Mouse (Mus musculus) limb, embryonic 11.5 days (tissue): ENCODE measurements around the gene Unkl. TPM values are rescaled to one million over a fixed set of nuclear protein-coding genes. Genes with fewer than 3 reads are reported as not detected.
A peak's percentile ranks its signal among the peaks of the same experiment; 100 is the strongest.
"Not testable (repeated sequence)": the region's sequence is repeated elsewhere in the genome, so short reads cannot be mapped to it uniquely, and the experiment has no call there.

Source experiments
- ATAC-seq: fragments of 200-750 bp; cut with Nextera tagmentation; 2 replicates; pipeline ENCODE4 v1.8.0; 2017; ENCODE audit warnings: low read depth; ENCODE audit not compliant: insufficient number of reproducible peaks, low FRiP score, low TSS enrichment
- DNase-seq: peaks from one replicate; pipeline ENCODE4 v3.0.0-alpha.2; 2015; ENCODE audit warnings: low spot score
- H3K27ac ChIP-seq: fragments of 300-500 bp; sonication (generic); replicated peaks from 2 replicates; pipeline ENCODE4 v1.5.1; 2014; ENCODE audit warnings: low read depth, mild to moderate bottlenecking, low read length
- H3K27me3 ChIP-seq: fragments of 300-500 bp; sonication (generic); 2 replicates; pipeline ENCODE4 v1.6.1; 2014; ENCODE audit warnings: mild to moderate bottlenecking, low read length, mixed read lengths; ENCODE audit not compliant: control insufficient read depth, insufficient read depth
- H3K36me3 ChIP-seq: fragments of 300-500 bp; sonication (generic); 2 replicates; pipeline ENCODE4 v1.6.1; 2014; ENCODE audit warnings: mild to moderate bottlenecking, low read length, moderate library complexity, mixed read lengths; ENCODE audit not compliant: control insufficient read depth, insufficient read depth
- H3K4me1 ChIP-seq: fragments of 300-500 bp; sonication (generic); 2 replicates; pipeline ENCODE4 v1.6.1; 2014; ENCODE audit warnings: low read length, mixed read lengths; ENCODE audit not compliant: control insufficient read depth, insufficient read depth
- H3K4me2 ChIP-seq: fragments of 300-500 bp; sonication (generic); 2 replicates; pipeline ENCODE4 v1.6.1; 2014; ENCODE audit warnings: low read depth, mild to moderate bottlenecking, moderate library complexity; ENCODE audit not compliant: severe bottlenecking
- H3K4me3 ChIP-seq: fragments of 300-500 bp; sonication (generic); 2 replicates; pipeline ENCODE4 v1.5.1; 2014; ENCODE audit warnings: low read depth, low read length
- H3K9ac ChIP-seq: fragments of 300-500 bp; sonication (generic); 2 replicates; pipeline ENCODE4 v1.6.1; 2014; ENCODE audit warnings: mild to moderate bottlenecking, low read length
- H3K9me3 ChIP-seq: fragments of 300-500 bp; sonication (generic); 2 replicates; pipeline ENCODE4 v1.6.1; 2016; ENCODE audit warnings: low read length; ENCODE audit not compliant: control insufficient read depth
- WGBS: fragments of 180-500 bp; shearing (Covaris S2); extraction: QIAGEN DNeasy Blood & Tissue Kit; methylation state at CpG from one replicate; pipeline ENCODE4 v1.1.7; 2014; 5-methylcytosine and 5-hydroxymethylcytosine counted together
- polyA plus RNA-seq: library from polyadenylated mRNA; unstranded; fragments of >200 nt; fragmentation: Nextera tagmentation; extraction: Ambion mirVana; gene quantifications from 2 replicates; pipeline ENCODE4 v1.2.1, GENCODE M21; 2014

Gene Unkl
- polyA plus RNA-seq, 1 experiment from 2014 or later: 5.8 TPM

DNA sequence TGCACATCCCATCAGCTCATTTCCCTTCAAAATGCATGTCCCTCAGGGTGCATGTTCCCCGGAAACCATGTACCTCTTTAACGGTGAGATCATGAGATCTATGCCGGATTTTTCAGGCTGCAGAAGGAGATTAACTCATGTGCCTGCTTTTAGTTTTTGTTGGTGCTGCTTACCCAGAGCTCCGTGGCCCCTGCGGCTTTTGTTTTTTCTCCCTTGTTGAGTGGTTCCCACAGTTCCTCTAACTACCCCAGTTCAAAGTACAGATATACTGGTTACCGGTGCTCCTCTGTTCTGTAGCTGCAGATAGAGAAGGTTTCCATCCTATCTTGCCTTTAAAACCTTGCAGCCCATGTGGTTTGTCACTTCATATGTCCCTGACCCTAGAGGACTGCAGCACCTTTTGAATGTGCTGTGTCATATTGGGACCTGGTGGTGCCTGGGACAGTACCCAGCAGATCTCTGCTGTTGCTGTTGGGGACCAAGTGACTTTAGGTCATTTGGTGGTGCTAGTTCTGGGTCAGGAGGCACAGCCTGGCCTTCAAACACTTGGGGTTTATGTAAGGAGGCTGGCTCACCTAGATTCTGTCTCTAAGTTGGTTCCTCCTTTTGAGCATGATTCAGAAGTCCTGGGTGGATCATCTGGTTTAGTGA lies 34.9 kb downstream of the Unkl start:
- WGBS: 51% methylated on average over 6 of the region's 6 CpGs
- Histone ChIP-seq H3K4me2 (peak overlapping the region; percentile 32), H3K4me1 (0 out of 2 replicates have a peak, but pooled peaks cover 3% of the 10 kb centered on the region), H3K27me3 (no peaks in the 10 kb centered on the region), H3K4me3 (no peak overlapping the region), H3K27ac (no peak overlapping the region), H3K9me3 (no peaks in the 10 kb centered on the region), H3K9ac (no peak overlapping the region), H3K36me3 (no peaks in the 10 kb centered on the region; the same call in 1 of the 2 replicates)
- no peak for ATAC-seq
- DNase-seq: no peak

GRCm38 (mm10) chr17:25224586-25225222 lies 36.5 kb downstream of the Unkl start:
- Histone ChIP-seq H3K4me1 (0 out of 2 replicates have a peak, but pooled peaks cover 3% of the 10 kb centered on the region), H3K4me3 (no peak overlapping the region), H3K27ac (no peak overlapping the region), H3K9ac (no peak overlapping the region), H3K4me2 (no peak overlapping the region), H3K9me3 (no peaks in the 10 kb centered on the region), H3K27me3 (no peaks in the 10 kb centered on the region), H3K36me3 (peaks cover 2% of the 10 kb centered on the region; the same call in 1 of the 2 replicates)
- ATAC-seq: no peak
- no peak for DNase-seq
- WGBS: 85% methylated on average over 7 of the region's 7 CpGs

DNA sequence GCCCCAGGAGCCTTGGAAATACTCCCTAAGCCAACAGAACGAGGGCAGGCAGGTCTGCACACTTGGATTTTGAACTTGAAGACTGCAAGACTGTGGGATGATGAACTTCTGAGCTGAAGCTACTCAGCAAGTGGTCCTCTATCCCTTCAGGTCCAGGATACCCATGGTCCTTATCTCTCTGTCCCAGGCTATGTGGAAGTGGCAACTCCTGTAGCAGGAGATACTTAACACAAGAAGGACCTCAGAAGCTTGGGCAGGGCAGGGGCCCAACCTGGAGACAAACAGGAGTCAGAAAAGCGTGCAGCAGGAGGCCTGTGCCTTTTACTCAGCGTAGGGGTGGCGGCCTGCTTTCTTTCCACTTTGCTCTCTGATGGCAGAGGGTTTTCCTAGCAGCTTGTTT lies 37.5 kb downstream of the Unkl start:
- H3K4me1 ChIP-seq: 0 out of 2 replicates have a peak, but pooled peaks cover 3% of the 10 kb centered on the region
- 94% methylated on average over 4 of the region's 4 CpGs for WGBS
- ATAC-seq (no peak), DNase-seq (no peak)
- H3K9ac ChIP-seq: no peak overlapping the region
- no peaks in the 10 kb centered on the region for H3K9me3 ChIP-seq
- H3K4me3 ChIP-seq: no peak overlapping the region
- no peak overlapping the region; the same call in 1 of the 2 replicates for H3K4me2 ChIP-seq
- no peak overlapping the region for H3K27ac ChIP-seq
- no peaks in the 10 kb centered on the region for H3K27me3 ChIP-seq
- H3K36me3 ChIP-seq: peaks cover 2% of the 10 kb centered on the region; the same call in 1 of the 2 replicates

DNA sequence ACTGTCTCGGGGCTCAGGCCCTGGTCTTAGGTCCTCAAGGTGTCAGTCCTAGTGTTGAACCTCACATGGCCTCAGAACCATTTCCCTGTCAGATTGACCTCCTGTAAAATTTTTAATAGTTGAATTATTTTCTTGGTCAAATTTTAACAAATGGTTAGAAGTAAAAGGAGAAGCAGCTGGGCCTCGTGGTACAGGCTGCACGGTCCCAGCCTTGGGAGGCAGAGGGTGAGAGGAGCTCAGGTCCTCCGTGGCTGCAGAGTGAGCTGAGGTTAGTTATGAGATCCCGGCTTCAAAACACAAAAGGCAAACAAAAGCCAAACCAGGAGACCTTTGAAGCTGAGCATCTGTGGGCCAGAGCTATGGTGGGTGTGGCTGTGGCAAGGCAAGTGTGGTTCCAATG lies 39.8 kb downstream of the Unkl start:
- Histone ChIP-seq H3K4me2 (no peak overlapping the region), H3K4me1 (no peaks in the 10 kb centered on the region), H3K9me3 (no peaks in the 10 kb centered on the region), H3K27me3 (no peaks in the 10 kb centered on the region), H3K36me3 (peaks cover 2% of the 10 kb centered on the region; the same call in 1 of the 2 replicates), H3K27ac (no peak overlapping the region), H3K9ac (no peak overlapping the region), H3K4me3 (no peak overlapping the region)
- no peak for DNase-seq
- ATAC-seq: no peak
- WGBS: 87% methylated on average over 5 of the region's 5 CpGs

DNA sequence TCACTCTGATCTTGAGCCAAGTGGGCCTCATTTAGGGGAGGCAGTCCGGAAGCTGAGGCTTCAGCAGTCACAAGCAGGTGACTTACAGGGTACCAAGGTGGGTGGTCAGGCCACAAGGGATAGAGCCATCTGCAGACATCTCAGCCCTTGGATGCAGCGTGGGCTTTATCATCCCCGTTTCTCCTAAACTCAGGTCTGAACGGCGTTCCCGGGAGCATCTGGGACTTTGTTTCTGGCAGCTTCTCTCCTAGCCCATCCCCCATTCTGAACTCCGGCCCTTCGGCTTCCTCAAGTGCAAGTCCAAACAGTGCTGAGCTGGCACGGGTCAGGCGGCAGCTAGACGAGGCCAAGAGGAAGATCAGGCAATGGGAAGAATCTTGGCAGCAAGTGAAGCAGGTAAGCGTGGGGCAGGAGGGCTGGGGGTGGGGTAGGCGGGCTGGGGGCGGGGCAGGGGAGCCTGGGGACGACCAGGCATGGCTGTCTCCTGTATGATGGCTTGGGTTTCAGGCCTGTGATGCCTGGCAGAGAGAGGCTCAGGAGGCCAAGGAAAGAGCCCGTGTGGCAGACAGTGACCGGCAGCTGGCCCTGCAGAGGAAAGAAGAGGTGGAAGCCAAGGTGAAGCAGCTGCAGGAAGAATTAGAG lies 41.9 kb downstream of the Unkl start:
- not testable (repeated sequence) for H3K9me3 ChIP-seq, H3K4me2 ChIP-seq, H3K9ac ChIP-seq, H3K27me3 ChIP-seq, H3K36me3 ChIP-seq, H3K27ac ChIP-seq, DNase-seq, H3K4me3 ChIP-seq, ATAC-seq, H3K4me1 ChIP-seq
- 73% methylated on average over 15 of the region's 17 CpGs for WGBS

DNA sequence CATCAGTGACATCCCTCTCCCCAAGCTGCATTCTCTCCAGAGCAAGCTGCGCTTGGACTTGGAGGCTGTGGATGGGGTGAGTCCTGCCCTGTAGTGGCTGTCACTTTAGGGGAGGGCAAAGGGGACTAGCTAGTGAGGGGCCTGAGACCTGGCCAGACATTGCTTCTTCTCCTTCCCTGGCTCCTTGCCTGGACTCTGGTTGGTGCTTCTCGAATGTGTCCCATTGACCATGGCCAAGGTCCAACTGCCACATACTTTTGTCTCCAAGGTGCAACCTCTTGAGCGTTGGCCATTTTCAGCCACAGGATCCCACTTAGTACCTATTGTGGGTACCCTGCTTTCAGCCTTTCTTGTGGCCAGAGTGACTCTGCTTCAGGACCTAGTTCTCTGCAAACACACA lies 42.5 kb downstream of the Unkl start:
- Histone ChIP-seq H3K9ac (no peak overlapping the region), H3K36me3 (peaks cover 7% of the 10 kb centered on the region; the same call in 1 of the 2 replicates), H3K4me2 (no peak overlapping the region)

GRCm38 (mm10) chr17:25231621-25232020 lies 43.4 kb downstream of the Unkl start:
- H3K4me1 ChIP-seq, H3K4me2 ChIP-seq, H3K27ac ChIP-seq, H3K9me3 ChIP-seq, ATAC-seq, H3K4me3 ChIP-seq, H3K9ac ChIP-seq, H3K27me3 ChIP-seq, H3K36me3 ChIP-seq, DNase-seq: not testable (repeated sequence)
- WGBS: 86% methylated on average over 4 of the region's 11 CpGs

More for the DNA sequence above, 42.5 kb downstream of the Unkl start:
- Histone ChIP-seq H3K4me3 (no peak overlapping the region), H3K27ac (no peak overlapping the region), H3K4me1 (no peaks in the 10 kb centered on the region), H3K27me3 (no peaks in the 10 kb centered on the region), H3K9me3 (no peaks in the 10 kb centered on the region)
- ATAC-seq (no peak), DNase-seq (no peak)
- WGBS: 98% methylated on average over 3 of the region's 3 CpGs

GRCm38 (mm10) chr17:25235635-25236034 lies 47.4 kb downstream of the Unkl start:
- ATAC-seq (no peak), DNase-seq (no peak)
- 86% methylated on average over 9 of the region's 9 CpGs for WGBS
- H3K27me3 ChIP-seq: no peaks in the 10 kb centered on the region
- H3K4me1 ChIP-seq: no peaks in the 10 kb centered on the region
- no peak overlapping the region for H3K27ac ChIP-seq
- H3K4me2 ChIP-seq: no peak overlapping the region
- H3K9ac ChIP-seq: no peak overlapping the region
- H3K36me3 ChIP-seq: peaks cover 5% of the 10 kb centered on the region; the same call in 1 of the 2 replicates
- H3K9me3 ChIP-seq: no peaks in the 10 kb centered on the region
- no peak overlapping the region for H3K4me3 ChIP-seq
